Mouse (Mus musculus) E14TG2a.4 (cell line): ENCODE results near the gene Rims4.

Experiments
- H3K27me3 ChIP-seq: 2 replicates; pipeline ENCODE4 v1.6.1; 2014; ENCODE audit warnings: low read length, control low read depth; ENCODE audit not compliant: insufficient read depth
- H3K36me3 ChIP-seq: 2 replicates; pipeline ENCODE4 v1.6.1; 2014; ENCODE audit warnings: low read length, control low read depth; ENCODE audit not compliant: insufficient read depth
- H3K4me1 ChIP-seq: replicated peaks from 2 replicates; pipeline ENCODE4 v1.6.1; 2014; ENCODE audit warnings: low read depth, low read length, control low read depth
- H3K4me3 ChIP-seq: replicated peaks from 2 replicates; pipeline ENCODE4 v1.5.1; 2014; ENCODE audit warnings: mild to moderate bottlenecking, low read length
- H3K9me3 ChIP-seq: 2 replicates; pipeline ENCODE4 v1.6.1; 2014; ENCODE audit warnings: low read length, control low read depth
- CTCF ChIP-seq: conservative IDR thresholded peaks from 2 replicates; pipeline ENCODE4 v1.5.1; 2014; ENCODE audit warnings: low read length
- NANOG ChIP-seq: IDR thresholded peaks from 2 replicates; pipeline ENCODE4 v1.6.1; 2014; ENCODE audit warnings: borderline replicate concordance, low read length, mixed read lengths
- POU5F1 ChIP-seq: IDR thresholded peaks from 2 replicates; pipeline ENCODE4 v1.6.1; 2014; ENCODE audit warnings: low read length, borderline replicate concordance

Rims4 gene

GRCm38 (mm10) chr2:163915294-163915791 lies 3.1 kb downstream of the Rims4 start:
- peaks cover 51% of the 10 kb centered on the region for H3K27me3 ChIP-seq
- TF ChIP-seq CTCF: no peak
- TF ChIP-seq NANOG: no peak
- no peak for TF ChIP-seq POU5F1
- H3K9me3 ChIP-seq: no peaks in the 10 kb centered on the region
- peaks cover 49% of the 10 kb centered on the region for H3K4me1 ChIP-seq
- H3K4me3 ChIP-seq: no peak overlapping the region
- no peaks in the 10 kb centered on the region for H3K36me3 ChIP-seq

DNA sequence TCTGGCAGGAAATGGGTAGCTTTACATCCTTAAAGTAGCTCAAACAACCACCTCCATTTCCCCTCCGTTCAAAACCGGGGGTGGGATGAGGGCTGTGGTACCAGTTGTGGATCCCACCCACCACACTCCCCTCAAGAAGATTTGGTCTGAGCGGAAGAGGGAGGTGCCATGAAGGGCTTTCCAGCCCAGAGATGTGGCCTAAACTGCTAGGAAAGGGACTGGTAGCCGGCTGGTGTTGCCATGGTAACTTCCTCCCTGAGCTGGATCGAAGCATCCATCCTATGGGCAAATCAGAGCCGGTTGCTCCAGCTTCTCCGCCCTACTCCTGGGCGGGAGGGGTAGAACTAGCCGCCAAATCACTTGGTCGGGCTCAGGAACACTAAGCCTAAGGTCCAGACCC lies 4.4 kb downstream of the Rims4 start:
- H3K4me1 ChIP-seq: peaks cover 44% of the 10 kb centered on the region
- H3K36me3 ChIP-seq: no peaks in the 10 kb centered on the region
- H3K27me3 ChIP-seq: peaks cover 42% of the 10 kb centered on the region
- H3K4me3 ChIP-seq: 0 out of 2 replicates have a peak overlapping the region, but pooled peaks have one; percentile 7
- no peaks in the 10 kb centered on the region for H3K9me3 ChIP-seq
- TF ChIP-seq POU5F1: no peak
- no peak for TF ChIP-seq CTCF
- TF ChIP-seq NANOG: no peak

- TF ChIP-seq NANOG (no peak), CTCF (no peak), POU5F1 (no peak)
- Histone ChIP-seq H3K4me3 (0 out of 2 replicates have a peak overlapping the region, but pooled peaks have one; percentile 7), H3K9me3 (no peaks in the 10 kb centered on the region), H3K27me3 (peaks cover 40% of the 10 kb centered on the region), H3K4me1 (peaks cover 43% of the 10 kb centered on the region), H3K36me3 (no peaks in the 10 kb centered on the region)
These were observed 4.8 kb downstream of the Rims4 start for GRCm38 (mm10) chr2:163913704-163914103.

GRCm38 (mm10) chr2:163911826-163912444 lies 6.5 kb downstream of the Rims4 start:
- H3K4me1 ChIP-seq: peaks cover 34% of the 10 kb centered on the region
- no peaks in the 10 kb centered on the region for H3K36me3 ChIP-seq
- no peaks in the 10 kb centered on the region for H3K9me3 ChIP-seq
- TF ChIP-seq CTCF (no peak), NANOG (no peak), POU5F1 (no peak)
- H3K4me3 ChIP-seq: no peak overlapping the region
- H3K27me3 ChIP-seq: peaks cover 26% of the 10 kb centered on the region

GRCm38 (mm10) chr2:163909604-163910003 lies 8.9 kb downstream of the Rims4 start:
- no peak for TF ChIP-seq POU5F1
- TF ChIP-seq NANOG: no peak
- TF ChIP-seq CTCF: no peak
- Histone ChIP-seq H3K4me3 (no peak overlapping the region), H3K4me1 (peaks cover 35% of the 10 kb centered on the region), H3K36me3 (no peaks in the 10 kb centered on the region), H3K27me3 (0 out of 2 replicates have a peak, but pooled peaks cover 3% of the 10 kb centered on the region), H3K9me3 (no peaks in the 10 kb centered on the region)

GRCm38 (mm10) chr2:163907131-163907530 lies 11.4 kb downstream of the Rims4 start:
- no peak overlapping the region for H3K4me3 ChIP-seq
- H3K36me3 ChIP-seq: no peaks in the 10 kb centered on the region
- TF ChIP-seq NANOG: no peak
- TF ChIP-seq POU5F1: no peak
- no peak for TF ChIP-seq CTCF
- H3K4me1 ChIP-seq: peaks cover 15% of the 10 kb centered on the region
- 0 out of 2 replicates have a peak, but pooled peaks cover 3% of the 10 kb centered on the region for H3K27me3 ChIP-seq
- H3K9me3 ChIP-seq: no peaks in the 10 kb centered on the region

DNA sequence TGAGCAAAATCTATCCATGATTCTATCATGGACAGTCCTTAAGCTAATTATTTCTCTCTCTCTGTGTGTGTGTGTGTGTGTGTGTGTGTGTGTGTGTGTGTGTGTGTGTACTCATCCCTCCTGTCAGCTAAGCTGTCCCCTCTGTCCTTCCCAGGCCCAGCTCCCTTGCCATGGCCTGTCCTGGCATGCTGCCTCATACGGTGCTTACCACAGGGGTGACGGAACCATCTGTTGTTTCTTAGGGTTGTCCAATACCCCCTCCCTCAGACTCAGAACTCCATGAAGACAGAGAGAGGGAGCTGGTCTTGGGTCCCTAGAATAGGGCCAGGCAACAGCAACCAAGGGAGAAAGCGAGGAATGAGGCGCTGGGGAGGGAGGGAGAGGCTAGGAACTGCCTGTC lies 14.2 kb downstream of the Rims4 start:
- Histone ChIP-seq H3K36me3 (no peaks in the 10 kb centered on the region), H3K4me1 (peaks cover 27% of the 10 kb centered on the region), H3K4me3 (no peak overlapping the region), H3K9me3 (peaks cover under 1% of the 10 kb centered on the region; the same call in 1 of the 2 replicates), H3K27me3 (no peaks in the 10 kb centered on the region)
- no peak for TF ChIP-seq CTCF
- no peak for TF ChIP-seq POU5F1
- no peak for TF ChIP-seq NANOG

DNA sequence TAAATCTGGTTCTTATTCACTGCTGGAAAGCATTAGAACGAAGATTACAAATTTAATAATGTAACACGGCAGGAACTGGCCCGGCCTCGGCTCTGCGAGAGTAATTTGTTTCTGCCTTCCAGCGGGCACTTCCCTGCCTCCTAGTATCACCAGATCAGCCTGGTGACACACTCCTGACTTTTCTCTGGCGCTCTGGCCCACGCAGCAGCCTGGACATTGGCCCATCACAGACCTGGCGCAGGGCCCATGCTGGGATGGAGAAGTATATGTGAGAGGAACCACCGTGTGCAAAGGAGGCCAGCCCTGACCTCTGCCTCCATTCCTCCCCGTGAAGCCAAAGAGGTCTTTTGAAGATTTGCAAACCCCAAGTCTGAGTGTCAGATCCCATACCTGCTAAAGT lies 15.0 kb downstream of the Rims4 start:
- H3K4me3 ChIP-seq: no peak overlapping the region
- TF ChIP-seq POU5F1: no peak
- no peak for TF ChIP-seq NANOG
- TF ChIP-seq CTCF: no peak
- peaks cover 3% of the 10 kb centered on the region; the same call in 1 of the 2 replicates for H3K9me3 ChIP-seq
- no peaks in the 10 kb centered on the region for H3K36me3 ChIP-seq
- H3K4me1 ChIP-seq: peaks cover 29% of the 10 kb centered on the region
- H3K27me3 ChIP-seq: no peaks in the 10 kb centered on the region

DNA sequence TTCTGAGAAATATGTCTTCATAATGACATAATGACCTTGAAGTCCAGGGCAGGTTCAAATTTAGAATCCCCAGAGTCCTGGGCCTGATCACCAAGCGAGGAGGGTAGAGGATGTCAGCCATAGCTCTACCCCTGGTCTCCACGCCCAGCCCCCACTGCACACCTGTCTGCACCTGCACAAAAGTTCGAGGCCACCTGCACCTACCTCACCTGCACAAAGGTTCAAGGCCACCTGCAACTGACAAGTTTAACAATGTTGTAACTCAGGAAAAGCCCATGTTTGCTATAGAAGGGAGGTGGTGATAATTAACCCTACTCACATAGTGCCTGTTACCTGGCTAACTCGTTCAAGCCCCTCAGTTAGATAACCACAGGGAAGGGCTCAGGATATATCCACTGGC lies 16.0 kb downstream of the Rims4 start:
- H3K4me1 ChIP-seq: peaks cover 29% of the 10 kb centered on the region
- no peak for TF ChIP-seq POU5F1
- TF ChIP-seq CTCF: no peak
- no peaks in the 10 kb centered on the region for H3K27me3 ChIP-seq
- no peak overlapping the region for H3K4me3 ChIP-seq
- H3K36me3 ChIP-seq: no peaks in the 10 kb centered on the region
- peaks cover 3% of the 10 kb centered on the region; the same call in 1 of the 2 replicates for H3K9me3 ChIP-seq
